Mouse (Mus musculus): ENCODE measurements around the gene Pak1ip1.

- TF ChIP-seq CTCF (IDR thresholded peaks at IDR 0.05) = no peak
- no peak for TF ChIP-seq POLR2A (IDR thresholded peaks at IDR 0.05; ENCODE audit: insufficient read depth, low read depth, low read length)
These were observed 14.7 kb upstream of the Pak1ip1 start for GRCm38 (mm10) chr13:40986081-40986480.
